Mouse (Mus musculus) CH12.LX (cell line): ENCODE results near the gene Apeh. TPM values are rescaled to one million over a fixed set of nuclear protein-coding genes. Genes with fewer than 3 reads are reported as not detected.

Experiments used
- DNase-seq: peaks from one replicate; pipeline ENCODE4 v3.0.0-alpha.2; 2013; ENCODE audit errors: extremely low read depth
- H3K27ac ChIP-seq: 2 replicates; pipeline ENCODE4 v1.5.1; 2012; ENCODE audit warnings: low read depth, mild to moderate bottlenecking, control low read depth, moderate library complexity; ENCODE audit not compliant: insufficient read depth
- H3K27me3 ChIP-seq: replicated peaks from 2 replicates; pipeline ENCODE3; 2012; ENCODE audit warnings: inconsistent platforms
- H3K36me3 ChIP-seq, 2 experiments: replicated peaks in 1 of 2; 2 replicates each; pipeline versions ENCODE3 to v1.6.1; 2012; ENCODE audit warnings: inconsistent platforms in 1 of 2, low read length in 1 of 2, mild to moderate bottlenecking in 1 of 2, mixed read lengths in 1 of 2, moderate library complexity in 1 of 2; ENCODE audit not compliant: control insufficient read depth in 1 of 2, insufficient read depth in 1 of 2
- H3K4me1 ChIP-seq, 2 experiments: 2 replicates each; pipeline ENCODE4 v1.6.1; 2012; ENCODE audit warnings: inconsistent platforms in 1 of 2, moderate library complexity in 1 of 2; ENCODE audit not compliant: insufficient read depth in 2 of 2, control insufficient read depth in 1 of 2
- H3K4me2 ChIP-seq: 2 replicates; pipeline ENCODE4 v1.6.1; 2012; ENCODE audit warnings: low read depth, mild to moderate bottlenecking, control low read depth; ENCODE audit not compliant: poor library complexity, insufficient read depth, severe bottlenecking
- H3K4me3 ChIP-seq, 3 experiments: fragments of 150-350 bp in 1 of 3; sonication (generic) in 1 of 3; replicated peaks in 1 of 3; 2 replicates each; pipeline versions ENCODE3 to v1.5.1; 2011 to 2012; ENCODE audit warnings: low read depth in 2 of 3, low read length in 2 of 3, mild to moderate bottlenecking in 2 of 3, moderate library complexity in 2 of 3, control low read depth in 1 of 3, improper control_type of control experiment in 1 of 3, inconsistent platforms in 1 of 3, mixed read lengths in 1 of 3; ENCODE audit not compliant: poor library complexity in 1 of 3
- H3K79me2 ChIP-seq: replicated peaks from 2 replicates; pipeline ENCODE4 v1.6.1; 2012; ENCODE audit warnings: mild to moderate bottlenecking, moderate library complexity; ENCODE audit not compliant: control insufficient read depth, poor library complexity, insufficient read depth, severe bottlenecking; ENCODE audit errors: extremely low read depth
- H3K9ac ChIP-seq: 2 replicates; pipeline ENCODE4 v1.6.1; 2012; ENCODE audit warnings: low read depth, mild to moderate bottlenecking, control low read depth, moderate library complexity; ENCODE audit not compliant: insufficient read depth
- H3K9me3 ChIP-seq: replicated peaks from 2 replicates; pipeline ENCODE3; 2012; ENCODE audit warnings: low read length, inconsistent platforms, mixed read lengths
- CHD1 ChIP-seq: IDR thresholded peaks from 2 replicates; pipeline ENCODE4 v1.6.1; 2012; ENCODE audit warnings: low read depth, low read length, improper control_type of control experiment, inconsistent platforms
- CTCF ChIP-seq, 2 experiments: IDR thresholded peaks in 1 of 2; conservative IDR thresholded peaks in 1 of 2; 2 replicates each; pipeline ENCODE4 v1.5.1; 2011 to 2012; ENCODE audit warnings: low read depth in 2 of 2, low read length in 2 of 2, improper control_type of control experiment in 1 of 2, inconsistent platforms in 1 of 2, mild to moderate bottlenecking in 1 of 2, moderate library complexity in 1 of 2
- E2F4 ChIP-seq: IDR thresholded peaks from 2 replicates; pipeline ENCODE4 v1.6.1; 2011; ENCODE audit warnings: low read depth, low read length, improper control_type of control experiment; ENCODE audit not compliant: insufficient replicate concordance
- EP300 ChIP-seq: IDR thresholded peaks from 2 replicates; pipeline ENCODE4 v1.6.1; 2011; ENCODE audit warnings: low read length, improper control_type of control experiment
- ETS1 ChIP-seq: conservative IDR thresholded peaks from 2 replicates; pipeline ENCODE4 v1.6.1; 2012; ENCODE audit warnings: low read depth, mild to moderate bottlenecking, inconsistent platforms, low read length, improper control_type of control experiment, moderate library complexity
- GABPA ChIP-seq: IDR thresholded peaks from 2 replicates; pipeline ENCODE4 v1.6.1; 2012; ENCODE audit warnings: low read depth, low read length, improper control_type of control experiment, inconsistent platforms; ENCODE audit not compliant: insufficient replicate concordance
- HCFC1 ChIP-seq: IDR thresholded peaks from 2 replicates; pipeline ENCODE4 v1.6.1; 2012; ENCODE audit warnings: low read depth, mild to moderate bottlenecking, inconsistent platforms, low read length, improper control_type of control experiment
- JUN ChIP-seq: IDR thresholded peaks from 2 replicates; pipeline ENCODE4 v1.6.1; 2011; ENCODE audit warnings: low read depth, mild to moderate bottlenecking, low read length, improper control_type of control experiment, moderate library complexity; ENCODE audit not compliant: insufficient read depth
- MAFK ChIP-seq: IDR thresholded peaks from 2 replicates; pipeline ENCODE4 v1.6.1; 2011; ENCODE audit warnings: low read length, improper control_type of control experiment; ENCODE audit not compliant: insufficient replicate concordance
- MAX ChIP-seq: IDR thresholded peaks from 2 replicates; pipeline ENCODE4 v1.6.1; 2011; ENCODE audit warnings: low read length, improper control_type of control experiment
- MAZ ChIP-seq: IDR thresholded peaks from 2 replicates; pipeline ENCODE4 v1.6.1; 2012; ENCODE audit warnings: low read depth, mild to moderate bottlenecking, inconsistent platforms, low read length, improper control_type of control experiment, moderate library complexity
- MEF2A ChIP-seq: IDR thresholded peaks from 2 replicates; pipeline ENCODE4 v1.6.1; 2014; ENCODE audit warnings: low read depth, mild to moderate bottlenecking, inconsistent platforms, low read length, improper control_type of control experiment, borderline replicate concordance
- NELFE ChIP-seq: IDR thresholded peaks from 2 replicates; pipeline ENCODE4 v1.6.1; 2011; ENCODE audit warnings: low read depth, low read length, improper control_type of control experiment
- POLR2A ChIP-seq: IDR thresholded peaks from 2 replicates; pipeline ENCODE4 v1.6.1; 2011; ENCODE audit warnings: low read depth, mild to moderate bottlenecking, improper control_type of control experiment, low read length
- POLR2AphosphoS2 ChIP-seq: IDR thresholded peaks from 2 replicates; pipeline ENCODE4 v1.6.1; 2011; ENCODE audit warnings: low read depth, low read length, improper control_type of control experiment
- SMC3 ChIP-seq: IDR thresholded peaks from 2 replicates; pipeline ENCODE4 v1.6.1; 2011; ENCODE audit warnings: low read depth, low read length, improper control_type of control experiment
- ZC3H11A ChIP-seq: IDR thresholded peaks from 2 replicates; pipeline ENCODE4 v1.6.1; 2012; ENCODE audit warnings: low read depth, mild to moderate bottlenecking, inconsistent platforms, low read length, improper control_type of control experiment
- ZMIZ1 ChIP-seq: IDR thresholded peaks from 2 replicates; pipeline ENCODE4 v1.6.1; 2012; ENCODE audit warnings: low read depth, mild to moderate bottlenecking, inconsistent platforms, low read length, improper control_type of control experiment
- dilution Hi-C: fragments of 300-500 bp; cut with MboI; formaldehyde crosslinking; loops from 2 replicates; pipeline ENCODE4 v1.14.3; 2020; ENCODE audit warnings: low sequenced_read_pairs; ENCODE audit not compliant: extremely low pct_unique_long_range_greater_than_20kb, extremely low pct_ligation_motif_present
- in situ Hi-C: fragments of 300-500 bp; cut with MboI; formaldehyde crosslinking; loops from 3 replicates; pipeline ENCODE4 v1.14.3; 2019; ENCODE audit warnings: low sequenced_read_pairs, low pct_ligation_motif_present, low pct_unique_long_range_greater_than_20kb, mixed read lengths
- polyA plus RNA-seq: library from polyadenylated mRNA; unstranded; fragments of >175 nt; gene quantifications from 2 replicates; pipeline ENCODE4 v1.2.1, GENCODE M21; 2012; ENCODE audit warnings: low read depth; ENCODE audit not compliant: insufficient read length
- total RNA-seq, 2 experiments: library from RNA; depleted of rRNA; stranded (reverse); fragments of 300-350 nt in 1 of 2; fragments of >200 nt in 1 of 2; gene quantifications; 2 replicates each; pipeline ENCODE4 v1.2.3; 2012 to 2014

The Apeh gene
- total and polyA plus RNA-seq, 3 experiments: 36.2 to 69.5 (median 53.2) TPM

GRCm38 (mm10) chr9:108107867-108108266 is 13.5 kb upstream of the Apeh start:
- Histone ChIP-seq H3K27ac (no peak overlapping the region), H3K4me3 (no peak overlapping the region), H3K9ac (no peak overlapping the region), H3K4me2 (no peak overlapping the region), H3K9me3 (no peaks in the 10 kb centered on the region), H3K79me2 (peaks cover 5% of the 10 kb centered on the region), H3K27me3 (no peaks in the 10 kb centered on the region), H3K4me1 (peaks cover 11 to 37% of the 10 kb centered on the region in 2 experiments), H3K36me3 (peaks cover 4 to 71% of the 10 kb centered on the region in 2 experiments)
- no peak for TF ChIP-seq MEF2A
- TF ChIP-seq ZC3H11A: no peak
- TF ChIP-seq ETS1: no peak
- no peak for TF ChIP-seq GABPA
- no peak for TF ChIP-seq MAFK
- no peak for TF ChIP-seq MAX
- TF ChIP-seq EP300: no peak
- no peak for TF ChIP-seq POLR2AphosphoS2
- TF ChIP-seq SMC3: no peak
- TF ChIP-seq JUN: no peak
- in situ Hi-C loops: loop anchor here (10.0 kb wide), 1 partner anchor 177 kb away; no protein-coding TSS in a partner anchor
- dilution Hi-C loops: no loop called here
- no peak for DNase-seq

- Histone ChIP-seq H3K9me3 (no peaks in the 10 kb centered on the region), H3K27ac (no peak overlapping the region), H3K36me3 (peaks cover 18 to 70% of the 10 kb centered on the region in 2 experiments), H3K4me3 (peak overlapping the region; percentile 68 to 80 (median 79)), H3K79me2 (peaks cover 5% of the 10 kb centered on the region), H3K27me3 (no peaks in the 10 kb centered on the region), H3K9ac (peak overlapping the region; percentile 57; the same call in 1 of the 2 replicates), H3K4me2 (peak overlapping the region; percentile 76), H3K4me1 (peaks cover 11 to 47% of the 10 kb centered on the region in 2 experiments)
- dilution Hi-C loops (no loop called here), in situ Hi-C loops (loop anchor here (10.0 kb wide), 1 partner anchor 179 kb away; no protein-coding TSS in a partner anchor)
- TF ChIP-seq CTCF (conservative IDR thresholded peaks at IDR 0.05 in 1 of 2, IDR thresholded peaks at IDR 0.05 in 1 of 2; ENCODE audit: low read depth in 2 of 2, low read length in 2 of 2) (peak; percentile 28 to 59; a peak in 2 of 4 replicates), SMC3 (peak; percentile 21; the same call in 1 of the 2 replicates), HCFC1 (no peak)
- DNase-seq: peak; percentile 38
These were observed 11.7 kb upstream of the Apeh start for GRCm38 (mm10) chr9:108106090-108106489.

- in situ Hi-C loops: loop anchor here (10.0 kb wide), 1 partner anchor 179 kb away; no protein-coding TSS in a partner anchor
- H3K4me3 ChIP-seq: peak overlapping the region; percentile 68 to 80 (median 79)
- dilution Hi-C loops: no loop called here
These were observed 11.1 kb upstream of the Apeh start for GRCm38 (mm10) chr9:108105549-108105863.

More at GRCm38 (mm10) chr9:108105549-108105863, 11.1 kb upstream of the Apeh start:
- TF ChIP-seq ZMIZ1 (no peak), GABPA (no peak), POLR2A (no peak), EP300 (no peak), NELFE (no peak), CHD1 (no peak), E2F4 (no peak), MAZ (no peak)
- Histone ChIP-seq H3K27ac (peak overlapping the region; percentile 51; the same call in 1 of the 2 replicates), H3K36me3 (peaks cover 19 to 70% of the 10 kb centered on the region in 2 experiments), H3K79me2 (peaks cover 5% of the 10 kb centered on the region), H3K9me3 (no peaks in the 10 kb centered on the region), H3K4me1 (peaks cover 11 to 47% of the 10 kb centered on the region in 2 experiments), H3K27me3 (no peaks in the 10 kb centered on the region), H3K9ac (peak overlapping the region; percentile 57), H3K4me2 (peak overlapping the region; percentile 76)
- no peak for DNase-seq
